Comparison of ENCODE assay signal across 13 mouse cellular contexts in genomic region chr8:109468112-109468511, GRCm38 (mm10). TPM values are rescaled to one million over a fixed set of nuclear protein-coding genes. Genes with fewer than 3 reads are reported as not detected.
"Had no signal": no experiment of that assay in that cellular context is flagged by ENCODE, and none has a peak within 500 bp of the region (broad histone marks: within the 10 kb centered on the region; RNA-seq: fewer than 3 reads in every experiment).

No protein-coding gene starts in this region.

- H3K4me2 ChIP-seq: kidney, embryonic 15.5 days; liver, embryonic 11.5 days; lung, embryonic 15.5 days had no signal

- H3K9me3 ChIP-seq: kidney, embryonic 15.5 days; lung, embryonic 15.5 days had no signal

- H3K27ac ChIP-seq: kidney, embryonic 15.5 days; lung, embryonic 15.5 days; macrophage; stomach, postnatal 0 days had no signal

- H3K4me3 ChIP-seq: kidney, embryonic 15.5 days; lung, embryonic 15.5 days had no signal

- ATAC-seq: intestine, embryonic 16.5 days had no signal

- H3K9ac ChIP-seq: kidney, embryonic 15.5 days; lung, embryonic 15.5 days had no signal

- H3K36me3 ChIP-seq: kidney, embryonic 15.5 days; lung, embryonic 15.5 days had no signal

- DNase-seq: kidney, adult 2 months; kidney, postnatal 14 days; lung, postnatal 14 days; right cerebral cortex, adult 18-20 months; thymus, postnatal 4 days had no signal

- H3K27me3 ChIP-seq: lung, embryonic 15.5 days had no signal

RNA-seq across cellular contexts. Expression of gene Pmfbp1, which starts 25.7 kb away (rescaled TPM):
- total RNA-seq: megakaryocyte-erythroid progenitor cell, adult 5-6 weeks had no signal
- polyA plus RNA-seq: intestine, embryonic 16.5 days; kidney, adult 2 months; liver, embryonic 11.5 days; liver, embryonic 16.5 days; lung, embryonic 15.5 days; macrophage; stomach, postnatal 0 days had no signal
